21 mouse cellular contexts compared by ENCODE assay signal in genomic region chr6:87867256-87867655, GRCm38 (mm10). TPM values are rescaled to one million over a fixed set of nuclear protein-coding genes. Genes with fewer than 3 reads are reported as not detected.
DNase-seq lines count a peak whose midpoint lies in the region; ATAC-seq and TF ChIP-seq lines count a peak whose summit lies in the region.
"Had no signal": no experiment of that assay in that cellular context is flagged by ENCODE, and none has a peak within 500 bp of the region (broad histone marks: within the 10 kb centered on the region; RNA-seq: fewer than 3 reads in every experiment).

No protein-coding gene starts in this region.

- H3K36me3 ChIP-seq in G1E (replicated peaks): no peaks in the 10 kb centered on the region
- H3K36me3 ChIP-seq in liver, embryonic 16.5 days (ENCODE audit: control insufficient read depth, insufficient read depth): no peaks in the 10 kb centered on the region
- H3K36me3 ChIP-seq: heart, embryonic 13.5 days; limb, embryonic 13.5 days; neural tube, embryonic 12.5 days; stomach, embryonic 15.5 days had no signal

- H3K27me3 ChIP-seq in G1E (ENCODE audit: insufficient read depth, low read length): no peaks in the 10 kb centered on the region
- H3K27me3 ChIP-seq in liver, embryonic 16.5 days (ENCODE audit: control insufficient read depth, insufficient read depth, low read depth, low read length): no peaks in the 10 kb centered on the region
- H3K27me3 ChIP-seq: forebrain, embryonic 13.5 days; heart, embryonic 13.5 days; limb, embryonic 13.5 days; neural tube, embryonic 12.5 days; stomach, embryonic 15.5 days had no signal

- no peak overlapping the region for H3K9ac ChIP-seq in liver, embryonic 16.5 days (ENCODE audit: low read depth, low read length)
- H3K9ac ChIP-seq: forebrain, embryonic 13.5 days; heart, embryonic 13.5 days; limb, embryonic 13.5 days; neural tube, embryonic 12.5 days; stomach, embryonic 15.5 days had no signal

- no peaks in the 10 kb centered on the region for H3K9me3 ChIP-seq in G1E (replicated peaks)
- no peaks in the 10 kb centered on the region for H3K9me3 ChIP-seq in liver, embryonic 16.5 days (replicated peaks; ENCODE audit: control insufficient read depth, low read length)
- H3K9me3 ChIP-seq: forebrain, embryonic 13.5 days; heart, embryonic 13.5 days; limb, embryonic 13.5 days; neural tube, embryonic 12.5 days; stomach, embryonic 15.5 days had no signal

- peak; percentile 22; the same call in 1 of the 2 replicates for ATAC-seq in G1E (ENCODE audit: extremely low read depth, insufficient number of reproducible peaks, low FRiP score, poor library complexity, severe bottlenecking)
- ATAC-seq in liver, embryonic 16.5 days (ENCODE audit: low read depth): peak; percentile 20; the same call in 1 of the 2 replicates
- no peak for ATAC-seq in activated CD4-positive, CD25-positive, alpha-beta regulatory T cell, adult 4 months
- ATAC-seq: forebrain, embryonic 13.5 days; hindbrain, postnatal 0 days; lung, postnatal 0 days had no signal

- peak overlapping the region; percentile 61 for H3K27ac ChIP-seq in liver, embryonic 16.5 days (ENCODE audit: low read length)
- H3K27ac ChIP-seq: forebrain, embryonic 13.5 days; heart, embryonic 13.5 days; hindbrain, postnatal 0 days; limb, embryonic 13.5 days; neural tube, embryonic 12.5 days; stomach, embryonic 15.5 days had no signal

- peaks cover 50% of the 10 kb centered on the region for H3K4me1 ChIP-seq in G1E (ENCODE audit: insufficient read depth, low read depth, low read length)
- peaks cover 38% of the 10 kb centered on the region for H3K4me1 ChIP-seq in liver, embryonic 16.5 days (ENCODE audit: control insufficient read depth, low read depth, low read length)
- H3K4me1 ChIP-seq: forebrain, embryonic 13.5 days; limb, embryonic 13.5 days; neural tube, embryonic 12.5 days; stomach, embryonic 15.5 days had no signal

- peak overlapping the region; percentile 52; the same call in 1 of the 2 replicates for H3K4me3 ChIP-seq in G1E (ENCODE audit: low read depth, low read length)
- H3K4me3 ChIP-seq in liver, embryonic 16.5 days (ENCODE audit: low read depth, low read length): no peak overlapping the region
- H3K4me3 ChIP-seq: forebrain, embryonic 13.5 days; heart, embryonic 13.5 days; limb, embryonic 13.5 days; neural tube, embryonic 12.5 days; stomach, embryonic 15.5 days had no signal

- TF ChIP-seq CTCF in G1E (IDR thresholded peaks at IDR 0.05; ENCODE audit: low read depth, low read length): no peak

- WGBS in liver, embryonic 16.5 days (ENCODE audit: insufficient replicate concordance): 19% methylated on average over 2 of the region's 2 CpGs

- no peak overlapping the region for H3K4me2 ChIP-seq in liver, embryonic 16.5 days (ENCODE audit: low read depth, low read length)
- H3K4me2 ChIP-seq: forebrain, embryonic 13.5 days; heart, embryonic 13.5 days; limb, embryonic 13.5 days; neural tube, embryonic 12.5 days; stomach, embryonic 15.5 days had no signal

- DNase-seq in 416B (ENCODE audit: low read depth) (peak; percentile 33), G1E (ENCODE audit: low spot score) (peak; percentile 40)
- peak; percentile 73 for DNase-seq in c-Kit-positive CD71-positive TER-119-positive erythroid progenitor cells, embryonic 14.5 days (ENCODE audit: low spot score)
- DNase-seq in heart, postnatal 4 days: no peak
- DNase-seq in ovary, postnatal 14 days (ENCODE audit: low spot score): no peak
- DNase-seq: adrenal gland, adult 2 months; cerebellum, postnatal 10 days; heart, postnatal 36 days; kidney, adult 18-20 months; kidney, postnatal 14 days; layer of hippocampus, adult 9-11 months; thymus, adult 2 months had no signal

RNA-seq across cellular contexts. Expression of gene Cnbp, which starts 16.4 kb away (rescaled TPM):
- 679 and 832 TPM in 2 replicates for total RNA-seq in G1E (2014; fragmentation: Nextera tagmentation)
- 948 and 1,031 TPM in 2 replicates for total RNA-seq in G1E (2017)
- 124 and 135 TPM in 2 replicates for polyA plus RNA-seq in G1E (2012)
- polyA plus RNA-seq in liver, embryonic 16.5 days (2015; fragmentation: Nextera tagmentation; extraction: Ambion mirVana): 486 and 530 TPM in 2 replicates
- total RNA-seq in heart, postnatal 4 days (2021): 100 to 1,000 TPM; 316 to 330 TPM
- 1,000 to 10,000 TPM; 1,007 to 1,067 TPM for polyA plus RNA-seq in activated CD4-positive, CD25-positive, alpha-beta regulatory T cell, adult 4 months (2017; shearing (Covaris generic))

RNA-seq across cellular contexts. Expression of gene Copg1, which starts 20.4 kb away (rescaled TPM):
- total RNA-seq in G1E (2014; fragmentation: Nextera tagmentation) (53.7 and 61.5 TPM in 2 replicates), G1E (2017) (73.3 and 81.9 TPM in 2 replicates)
- polyA plus RNA-seq in G1E (2012): 16.1 and 45.2 TPM in 2 replicates
- 58.1 and 59.3 TPM in 2 replicates for polyA plus RNA-seq in liver, embryonic 16.5 days (2015; fragmentation: Nextera tagmentation; extraction: Ambion mirVana)
- 10 to 100 TPM; 86.8 to 90.0 TPM for total RNA-seq in heart, postnatal 4 days (2021)
- polyA plus RNA-seq in activated CD4-positive, CD25-positive, alpha-beta regulatory T cell, adult 4 months (2017; shearing (Covaris generic)): 10 to 100 TPM; 62.2 to 64.2 TPM

RNA-seq across cellular contexts. Expression of gene Isy1, which starts 28.7 kb away (rescaled TPM):
- total RNA-seq in G1E (2014; fragmentation: Nextera tagmentation) (46.7 and 53.5 TPM in 2 replicates), G1E (2017) (62.5 and 65.2 TPM in 2 replicates)
- polyA plus RNA-seq in G1E (2012): 46.2 and 54.9 TPM in 2 replicates
- polyA plus RNA-seq in liver, embryonic 16.5 days (2015; fragmentation: Nextera tagmentation; extraction: Ambion mirVana): 17.5 and 24.2 TPM in 2 replicates
- total RNA-seq in heart, postnatal 4 days (2021): 10 to 100 TPM; 23.4 to 24.5 TPM
- 100 to 1,000 TPM in 1 of 2 experiments, 10 to 100 TPM in 1; 82.2 to 102 TPM for polyA plus RNA-seq in activated CD4-positive, CD25-positive, alpha-beta regulatory T cell, adult 4 months (2017; shearing (Covaris generic))

RNA-seq across cellular contexts. Expression of gene Gm45140, which starts 31.7 kb away (rescaled TPM):
- total RNA-seq in G1E (2014; fragmentation: Nextera tagmentation): 10.5 and 12.1 TPM in 2 replicates
- total RNA-seq in G1E (2017): 17.5 and 19.5 TPM in 2 replicates
- polyA plus RNA-seq in G1E (2012): 9.0 and 13.8 TPM in 2 replicates
- 4.5 and 4.6 TPM in 2 replicates for polyA plus RNA-seq in liver, embryonic 16.5 days (2015; fragmentation: Nextera tagmentation; extraction: Ambion mirVana)
- total RNA-seq in heart, postnatal 4 days (2021): 1 to 10 TPM in 1 of 2 experiments, under 1 TPM in 1; 0.95 to 2.4 TPM
- polyA plus RNA-seq in activated CD4-positive, CD25-positive, alpha-beta regulatory T cell, adult 4 months (2017; shearing (Covaris generic)): 1 to 10 TPM; 2.5 to 3.6 TPM
- total RNA-seq: hindbrain, postnatal 0 days had no signal

RNA-seq across cellular contexts. Expression of gene Hmces, which starts 46.5 kb away (rescaled TPM):
- 19.8 and 32.3 TPM in 2 replicates for total RNA-seq in G1E (2014; fragmentation: Nextera tagmentation)
- total RNA-seq in G1E (2017): 31.3 and 31.4 TPM in 2 replicates
- 20.0 and 23.7 TPM in 2 replicates for polyA plus RNA-seq in G1E (2012)
- 14.9 and 17.5 TPM in 2 replicates for polyA plus RNA-seq in liver, embryonic 16.5 days (2015; fragmentation: Nextera tagmentation; extraction: Ambion mirVana)
- total RNA-seq in heart, postnatal 4 days (2021): 10 to 100 TPM; 14.0 to 16.3 TPM
- 10 to 100 TPM; 50.1 to 55.2 TPM for polyA plus RNA-seq in activated CD4-positive, CD25-positive, alpha-beta regulatory T cell, adult 4 months (2017; shearing (Covaris generic))

Comparison
In these comparisons a context has a peak if more than half of its experiments do, and no peak if none do; other contexts are left out.
1. DNase-seq: peak in 416B (single experiment), G1E (single experiment) and c-Kit-positive CD71-positive TER-119-positive erythroid progenitor cells, embryonic 14.5 days (single experiment); none in heart, postnatal 4 days (single experiment) and ovary, postnatal 14 days (single experiment).